Mouse (Mus musculus) ES-E14 (cell line): ENCODE results near the gene Rmi1. TPM values are rescaled to one million over a fixed set of nuclear protein-coding genes. Genes with fewer than 3 reads are reported as not detected.
"Not testable (repeated sequence)": the region's sequence is repeated elsewhere in the genome, so short reads cannot be mapped to it uniquely, and the experiment has no call there.

Source experiments
- DNase-seq: peaks from one replicate; pipeline ENCODE4 v3.0.0-alpha.2; 2013; ENCODE audit warnings: low read depth, low spot score
- H3K27ac ChIP-seq: 2 replicates; pipeline ENCODE4 v1.5.1; 2012; ENCODE audit warnings: low read depth, mild to moderate bottlenecking, low read length, moderate library complexity, mixed read lengths; ENCODE audit not compliant: poor library complexity, insufficient read depth, severe bottlenecking
- H3K36me3 ChIP-seq: 2 replicates; pipeline ENCODE4 v1.6.1; 2012; ENCODE audit warnings: mild to moderate bottlenecking, low read length, moderate library complexity, mixed read lengths; ENCODE audit not compliant: control insufficient read depth, poor library complexity, insufficient read depth, severe bottlenecking
- H3K4me1 ChIP-seq, 2 experiments: fragments of 150-350 bp in 1 of 2; sonication (generic) in 1 of 2; 2 replicates each; pipeline ENCODE4 v1.6.1; 2012; ENCODE audit warnings: low read length in 2 of 2, mild to moderate bottlenecking in 1 of 2, mixed read lengths in 1 of 2; ENCODE audit not compliant: control insufficient read depth in 2 of 2, insufficient read depth in 2 of 2, poor library complexity in 1 of 2
- H3K4me3 ChIP-seq, 2 experiments: fragments of 150-350 bp in 1 of 2; sonication (generic) in 1 of 2; 2 replicates each; pipeline ENCODE4 v1.5.1; 2012; ENCODE audit warnings: low read length in 2 of 2, low read depth in 1 of 2, mild to moderate bottlenecking in 1 of 2, mixed read lengths in 1 of 2; ENCODE audit not compliant: insufficient read depth in 1 of 2, poor library complexity in 1 of 2, severe bottlenecking in 1 of 2
- H3K9ac ChIP-seq: 2 replicates; pipeline ENCODE4 v1.6.1; 2012; ENCODE audit warnings: low read depth, mild to moderate bottlenecking, low read length, mixed read lengths; ENCODE audit not compliant: poor library complexity, insufficient read depth, severe bottlenecking
- H3K9me3 ChIP-seq: fragments of 150-350 bp; sonication (generic); 2 replicates; pipeline ENCODE4 v1.6.1; 2012; ENCODE audit warnings: low read depth, mild to moderate bottlenecking, low read length; ENCODE audit not compliant: control insufficient read depth, insufficient read depth
- CHD2 ChIP-seq: IDR thresholded peaks from 2 replicates; pipeline ENCODE4 v1.6.1; 2014; ENCODE audit warnings: mild to moderate bottlenecking, low read depth, low read length, inconsistent platforms
- HCFC1 ChIP-seq: IDR thresholded peaks from 2 replicates; pipeline ENCODE4 v1.6.1; 2012; ENCODE audit warnings: low read length, inconsistent platforms, borderline replicate concordance; ENCODE audit not compliant: insufficient read depth
- MAFK ChIP-seq: IDR thresholded peaks from 2 replicates; pipeline ENCODE4 v1.6.1; 2014; ENCODE audit warnings: mild to moderate bottlenecking, low read depth, low read length, inconsistent platforms; ENCODE audit not compliant: insufficient read depth
- ZC3H11A ChIP-seq: IDR thresholded peaks from 2 replicates; pipeline ENCODE4 v1.6.1; 2012; ENCODE audit warnings: low read depth, mild to moderate bottlenecking, inconsistent platforms, low read length, borderline replicate concordance
- ZNF384 ChIP-seq: IDR thresholded peaks from 2 replicates; pipeline ENCODE4 v1.6.1; 2012; ENCODE audit warnings: low read depth, low read length, inconsistent platforms
- in situ Hi-C, 2 experiments: fragments of 600-800 bp; cut with MboI; formaldehyde crosslinking; loops; one replicate each; pipeline ENCODE4 v1.15.1; 2025; ENCODE audit warnings: low sequenced_read_pairs in 2 of 2, inconsistent platforms in 1 of 2; ENCODE audit not compliant: unreplicated experiment in 2 of 2
- total RNA-seq: library from RNA; depleted of rRNA; stranded (reverse); fragments of 300-350 nt; gene quantifications from 2 replicates; pipeline ENCODE4 v1.2.3, GENCODE M21; 2012

Gene Rmi1
- total RNA-seq, 1 experiment, result 22.3 TPM

DNA sequence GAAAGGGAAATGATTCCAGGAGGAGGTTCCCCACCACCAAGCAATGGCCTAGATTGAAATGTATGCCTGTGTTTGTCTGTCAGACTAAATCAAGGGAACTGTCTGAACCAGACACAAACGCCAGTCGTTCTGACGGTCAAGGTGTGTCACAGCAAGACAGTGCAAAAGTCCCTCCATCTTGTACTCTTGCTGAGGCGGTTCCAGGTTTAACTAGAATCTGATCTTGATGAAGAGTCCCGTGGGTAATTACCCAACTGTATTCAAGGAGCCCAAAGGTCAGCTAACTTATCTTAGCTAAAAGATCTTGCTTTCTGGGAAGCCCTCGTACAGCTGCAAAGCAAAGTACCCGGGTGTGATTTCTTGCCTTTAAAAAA is 16.5 kb upstream of the Rmi1 start:
- Histone ChIP-seq H3K9me3 (peaks cover 7% of the 10 kb centered on the region; the same call in 1 of the 2 replicates), H3K9ac (peak overlapping the region; percentile 90), H3K4me1 (no peaks in the 10 kb centered on the region), H3K27ac (no peak overlapping the region), H3K36me3 (peaks cover 21% of the 10 kb centered on the region), H3K4me3 (peak overlapping the region; percentile 60 to 86; a peak in 3 of 4 replicates)
- no peak for DNase-seq
- in situ Hi-C loops, result loop anchor here in 1 of 2 experiments (10.0 kb wide), 1 partner anchor 101 kb away; no protein-coding TSS in a partner anchor
- TF ChIP-seq CHD2 (no peak), ZC3H11A (no peak), MAFK (no peak), HCFC1 (no peak), ZNF384 (no peak)

DNA sequence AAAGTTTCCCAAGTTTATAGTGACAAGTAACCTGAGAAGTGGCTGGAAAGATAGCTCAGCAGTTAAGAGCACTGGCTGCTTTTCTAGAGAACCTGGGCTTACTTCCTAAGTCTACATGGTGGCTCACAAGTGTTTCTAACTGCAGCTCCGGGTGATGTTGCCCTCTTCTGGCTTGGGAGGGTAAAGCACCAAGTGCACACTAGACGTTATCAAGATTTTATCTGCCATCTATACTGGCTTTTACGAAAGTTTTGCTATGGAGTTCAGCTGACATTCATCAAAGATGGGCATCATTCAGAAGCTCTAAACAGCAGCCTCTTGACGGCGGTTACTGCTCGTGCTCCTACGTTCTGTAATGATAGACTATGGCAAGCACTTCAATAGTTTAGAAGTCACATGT is 14.1 kb upstream of the Rmi1 start:
- DNase-seq, result peak; percentile 73
- peak; percentile 8; the same call in 1 of the 2 replicates for TF ChIP-seq CHD2
- no peak for TF ChIP-seq HCFC1
- in situ Hi-C loops, result loop anchor here in 1 of 2 experiments (10.0 kb wide), 1 partner anchor 103 kb away; no protein-coding TSS in a partner anchor

DNA sequence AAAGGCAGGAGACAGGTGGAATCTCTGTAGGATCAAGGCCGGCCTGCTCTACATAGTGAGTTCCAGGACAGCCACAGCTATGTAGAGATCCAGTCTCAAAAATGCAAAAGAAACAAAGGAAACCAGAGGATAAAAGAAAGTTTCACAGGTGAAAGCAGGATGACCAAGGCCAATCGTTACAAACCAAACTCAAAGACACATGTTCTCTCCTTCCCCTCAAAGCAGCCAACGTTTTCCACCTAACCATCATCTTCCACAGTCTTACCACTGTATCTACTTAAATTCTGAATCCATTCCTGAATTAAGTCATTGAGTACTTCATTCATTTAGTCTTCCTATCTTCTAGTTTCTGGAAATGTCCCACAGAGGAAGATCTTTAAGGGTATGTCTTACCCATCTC is 13.7 kb upstream of the Rmi1 start:
- no peak for DNase-seq
- Histone ChIP-seq H3K4me3 (no peak overlapping the region), H3K9ac (no peak overlapping the region), H3K9me3 (no peaks in the 10 kb centered on the region), H3K27ac (no peak overlapping the region), H3K36me3 (peaks cover 5% of the 10 kb centered on the region; the same call in 1 of the 2 replicates), H3K4me1 (no peaks in the 10 kb centered on the region)
- in situ Hi-C loops, result loop anchor here in 1 of 2 experiments (10.0 kb wide), 1 partner anchor 104 kb away; no protein-coding TSS in a partner anchor
- TF ChIP-seq ZNF384, result no peak
- no peak for TF ChIP-seq CHD2
- no peak for TF ChIP-seq ZC3H11A
- no peak for TF ChIP-seq HCFC1
- no peak for TF ChIP-seq MAFK

More for the DNA sequence above, 14.1 kb upstream of the Rmi1 start:
- Histone ChIP-seq H3K27ac (no peak overlapping the region), H3K9me3 (no peaks in the 10 kb centered on the region), H3K4me1 (no peaks in the 10 kb centered on the region), H3K4me3 (no peak overlapping the region), H3K36me3 (peaks cover 5% of the 10 kb centered on the region; the same call in 1 of the 2 replicates), H3K9ac (no peak overlapping the region)

GRCm38 (mm10) chr13:58389324-58389951 is 12.6 kb upstream of the Rmi1 start:
- Histone ChIP-seq H3K9ac (no peak overlapping the region), H3K9me3 (no peaks in the 10 kb centered on the region), H3K4me1 (no peaks in the 10 kb centered on the region), H3K27ac (no peak overlapping the region), H3K4me3 (no peak overlapping the region), H3K36me3 (peaks cover 12% of the 10 kb centered on the region)
- DNase-seq, result no peak
- no peak for TF ChIP-seq ZNF384
- no peak for TF ChIP-seq HCFC1
- TF ChIP-seq MAFK, result no peak
- TF ChIP-seq CHD2, result no peak
- no peak for TF ChIP-seq ZC3H11A
- in situ Hi-C loops, result loop anchor here in 1 of 2 experiments (10.0 kb wide), 1 partner anchor 105 kb away; no protein-coding TSS in a partner anchor

DNA sequence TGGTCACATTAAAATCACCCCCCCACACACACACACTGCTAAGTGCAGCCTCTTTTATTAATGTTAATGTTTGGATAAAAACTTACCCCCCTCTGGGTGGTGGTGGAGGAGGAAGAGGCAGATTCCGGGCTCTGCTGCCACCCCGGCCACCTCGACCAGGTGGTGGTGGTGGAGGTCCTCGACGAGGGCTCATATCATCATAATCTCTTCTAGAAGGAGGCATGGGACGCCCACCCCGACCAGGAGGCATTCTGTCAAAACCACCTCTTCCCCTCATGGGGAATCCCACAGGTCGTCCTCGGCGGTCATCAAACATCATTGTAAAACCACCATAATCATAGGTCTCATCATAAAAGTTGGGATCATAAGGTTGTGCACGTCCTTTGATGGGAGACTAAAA is 7.7 kb upstream of the Rmi1 start:
- H3K27ac ChIP-seq, H3K4me1 ChIP-seq, H3K4me3 ChIP-seq, H3K9ac ChIP-seq, in situ Hi-C loops, DNase-seq, H3K9me3 ChIP-seq: not testable (repeated sequence)
- peaks cover 36% of the 10 kb centered on the region for H3K36me3 ChIP-seq
